Mouse (Mus musculus) CH12.LX (cell line): ENCODE measurements around the gene Mta1. TPM values are rescaled to one million over a fixed set of nuclear protein-coding genes. Genes with fewer than 3 reads are reported as not detected.

Experiments used
- DNase-seq: peaks from one replicate; pipeline ENCODE4 v3.0.0-alpha.2; 2013; ENCODE audit errors: extremely low read depth
- H3K27ac ChIP-seq: 2 replicates; pipeline ENCODE4 v1.5.1; 2012; ENCODE audit warnings: low read depth, mild to moderate bottlenecking, control low read depth, moderate library complexity; ENCODE audit not compliant: insufficient read depth
- H3K27me3 ChIP-seq: replicated peaks from 2 replicates; pipeline ENCODE3; 2012; ENCODE audit warnings: inconsistent platforms
- H3K36me3 ChIP-seq, 2 experiments: replicated peaks in 1 of 2; 2 replicates each; pipeline versions ENCODE3 to v1.6.1; 2012; ENCODE audit warnings: inconsistent platforms in 1 of 2, low read length in 1 of 2, mild to moderate bottlenecking in 1 of 2, mixed read lengths in 1 of 2, moderate library complexity in 1 of 2; ENCODE audit not compliant: control insufficient read depth in 1 of 2, insufficient read depth in 1 of 2
- H3K4me1 ChIP-seq, 2 experiments: 2 replicates each; pipeline ENCODE4 v1.6.1; 2012; ENCODE audit warnings: inconsistent platforms in 1 of 2, moderate library complexity in 1 of 2; ENCODE audit not compliant: insufficient read depth in 2 of 2, control insufficient read depth in 1 of 2
- H3K4me2 ChIP-seq: 2 replicates; pipeline ENCODE4 v1.6.1; 2012; ENCODE audit warnings: low read depth, mild to moderate bottlenecking, control low read depth; ENCODE audit not compliant: poor library complexity, insufficient read depth, severe bottlenecking
- H3K4me3 ChIP-seq, 3 experiments: fragments of 150-350 bp in 1 of 3; sonication (generic) in 1 of 3; replicated peaks in 1 of 3; 2 replicates each; pipeline versions ENCODE3 to v1.5.1; 2011 to 2012; ENCODE audit warnings: low read depth in 2 of 3, low read length in 2 of 3, mild to moderate bottlenecking in 2 of 3, moderate library complexity in 2 of 3, control low read depth in 1 of 3, improper control_type of control experiment in 1 of 3, inconsistent platforms in 1 of 3, mixed read lengths in 1 of 3; ENCODE audit not compliant: poor library complexity in 1 of 3
- H3K79me2 ChIP-seq: replicated peaks from 2 replicates; pipeline ENCODE4 v1.6.1; 2012; ENCODE audit warnings: mild to moderate bottlenecking, moderate library complexity; ENCODE audit not compliant: control insufficient read depth, poor library complexity, insufficient read depth, severe bottlenecking; ENCODE audit errors: extremely low read depth
- H3K9ac ChIP-seq: 2 replicates; pipeline ENCODE4 v1.6.1; 2012; ENCODE audit warnings: low read depth, mild to moderate bottlenecking, control low read depth, moderate library complexity; ENCODE audit not compliant: insufficient read depth
- H3K9me3 ChIP-seq: replicated peaks from 2 replicates; pipeline ENCODE3; 2012; ENCODE audit warnings: low read length, inconsistent platforms, mixed read lengths
- BHLHE40 ChIP-seq: IDR thresholded peaks from 2 replicates; pipeline ENCODE4 v1.6.1; 2011; ENCODE audit warnings: mild to moderate bottlenecking, low read depth, low read length, improper control_type of control experiment
- CHD1 ChIP-seq: IDR thresholded peaks from 2 replicates; pipeline ENCODE4 v1.6.1; 2012; ENCODE audit warnings: low read depth, low read length, improper control_type of control experiment, inconsistent platforms
- CTCF ChIP-seq, 2 experiments: IDR thresholded peaks in 1 of 2; conservative IDR thresholded peaks in 1 of 2; 2 replicates each; pipeline ENCODE4 v1.5.1; 2011 to 2012; ENCODE audit warnings: low read depth in 2 of 2, low read length in 2 of 2, improper control_type of control experiment in 1 of 2, inconsistent platforms in 1 of 2, mild to moderate bottlenecking in 1 of 2, moderate library complexity in 1 of 2
- E2F4 ChIP-seq: IDR thresholded peaks from 2 replicates; pipeline ENCODE4 v1.6.1; 2011; ENCODE audit warnings: low read depth, low read length, improper control_type of control experiment; ENCODE audit not compliant: insufficient replicate concordance
- ELF1 ChIP-seq: IDR thresholded peaks from 2 replicates; pipeline ENCODE4 v1.6.1; 2014; ENCODE audit warnings: low read depth, mild to moderate bottlenecking, inconsistent platforms, low read length, improper control_type of control experiment
- EP300 ChIP-seq: IDR thresholded peaks from 2 replicates; pipeline ENCODE4 v1.6.1; 2011; ENCODE audit warnings: low read length, improper control_type of control experiment
- JUN ChIP-seq: IDR thresholded peaks from 2 replicates; pipeline ENCODE4 v1.6.1; 2011; ENCODE audit warnings: low read depth, mild to moderate bottlenecking, low read length, improper control_type of control experiment, moderate library complexity; ENCODE audit not compliant: insufficient read depth
- KAT2A ChIP-seq: IDR thresholded peaks from 2 replicates; pipeline ENCODE4 v1.6.1; 2012; ENCODE audit warnings: low read length, improper control_type of control experiment, inconsistent platforms; ENCODE audit not compliant: insufficient replicate concordance
- MAX ChIP-seq: IDR thresholded peaks from 2 replicates; pipeline ENCODE4 v1.6.1; 2011; ENCODE audit warnings: low read length, improper control_type of control experiment
- NELFE ChIP-seq: IDR thresholded peaks from 2 replicates; pipeline ENCODE4 v1.6.1; 2011; ENCODE audit warnings: low read depth, low read length, improper control_type of control experiment
- PAX5 ChIP-seq: IDR thresholded peaks from 2 replicates; pipeline ENCODE4 v1.6.1; 2012; ENCODE audit warnings: low read length, inconsistent platforms, mixed read lengths
- POLR2A ChIP-seq: IDR thresholded peaks from 2 replicates; pipeline ENCODE4 v1.6.1; 2011; ENCODE audit warnings: low read depth, mild to moderate bottlenecking, improper control_type of control experiment, low read length
- POLR2AphosphoS2 ChIP-seq: IDR thresholded peaks from 2 replicates; pipeline ENCODE4 v1.6.1; 2011; ENCODE audit warnings: low read depth, low read length, improper control_type of control experiment
- RCOR1 ChIP-seq: conservative IDR thresholded peaks from 2 replicates; pipeline ENCODE4 v1.6.1; 2012; ENCODE audit warnings: low read depth, mild to moderate bottlenecking, inconsistent platforms, low read length, improper control_type of control experiment
- SIN3A ChIP-seq: IDR thresholded peaks from 2 replicates; pipeline ENCODE4 v1.6.1; 2012; ENCODE audit warnings: low read length, improper control_type of control experiment, inconsistent platforms
- TCF12 ChIP-seq: IDR thresholded peaks from 2 replicates; pipeline ENCODE4 v1.6.1; 2014; ENCODE audit warnings: low read depth, mild to moderate bottlenecking, inconsistent platforms, low read length, improper control_type of control experiment
- USF1 ChIP-seq: IDR thresholded peaks from 2 replicates; pipeline ENCODE4 v1.6.1; 2014; ENCODE audit warnings: low read depth, mild to moderate bottlenecking, inconsistent platforms, low read length, improper control_type of control experiment
- dilution Hi-C: fragments of 300-500 bp; cut with MboI; formaldehyde crosslinking; loops from 2 replicates; pipeline ENCODE4 v1.14.3; 2020; ENCODE audit warnings: low sequenced_read_pairs; ENCODE audit not compliant: extremely low pct_unique_long_range_greater_than_20kb, extremely low pct_ligation_motif_present
- in situ Hi-C: fragments of 300-500 bp; cut with MboI; formaldehyde crosslinking; loops from 3 replicates; pipeline ENCODE4 v1.14.3; 2019; ENCODE audit warnings: low sequenced_read_pairs, low pct_ligation_motif_present, low pct_unique_long_range_greater_than_20kb, mixed read lengths
- polyA plus RNA-seq: library from polyadenylated mRNA; unstranded; fragments of >175 nt; gene quantifications from 2 replicates; pipeline ENCODE4 v1.2.1, GENCODE M21; 2012; ENCODE audit warnings: low read depth; ENCODE audit not compliant: insufficient read length
- total RNA-seq, 2 experiments: library from RNA; depleted of rRNA; stranded (reverse); fragments of 300-350 nt in 1 of 2; fragments of >200 nt in 1 of 2; gene quantifications; 2 replicates each; pipeline ENCODE4 v1.2.3; 2012 to 2014

Mta1 gene
- total and polyA plus RNA-seq, 3 experiments = 11.5 to 76.7 (median 39.4) TPM

DNA sequence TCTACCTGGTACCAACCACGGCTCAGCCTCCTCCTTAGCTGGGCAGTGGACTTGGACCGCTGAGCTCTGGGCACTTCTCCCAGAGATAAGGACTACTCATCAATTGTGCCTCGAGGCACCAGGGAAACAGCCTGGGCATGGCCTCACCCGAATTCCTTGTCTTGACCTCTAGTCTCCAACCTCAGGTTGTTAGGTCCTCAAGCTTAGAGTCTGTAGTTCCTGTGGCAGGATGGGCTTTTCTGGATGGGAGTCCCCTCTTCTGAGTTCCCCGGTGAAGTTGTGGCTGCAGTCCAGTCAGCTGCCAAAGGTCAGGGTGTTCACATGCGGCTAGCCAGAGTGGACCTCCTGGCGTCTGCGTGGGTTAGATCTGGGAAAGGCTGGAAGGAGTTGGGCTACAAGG, 53.0 kb downstream of the Mta1 start:
- TF ChIP-seq RCOR1 (no peak), MAX (no peak), ELF1 (no peak), POLR2AphosphoS2 (no peak), BHLHE40 (no peak), NELFE (no peak), USF1 (no peak), EP300 (no peak), PAX5 (no peak), KAT2A (no peak), CTCF (conservative IDR thresholded peaks at IDR 0.05 in 1 of 2, IDR thresholded peaks at IDR 0.05 in 1 of 2; ENCODE audit: low read depth in 2 of 2, low read length in 2 of 2) (no peak)
- TF ChIP-seq, all 38 proteins: peak for 0
- Histone ChIP-seq H3K36me3 (no peaks in the 10 kb centered on the region), H3K27ac (no peak overlapping the region), H3K9me3 (no peaks in the 10 kb centered on the region), H3K4me2 (peak overlapping the region; percentile 74; the same call in 1 of the 2 replicates), H3K9ac (no peak overlapping the region), H3K27me3 (peaks cover 73% of the 10 kb centered on the region), H3K4me3 (no peak overlapping the region), H3K79me2 (no peaks in the 10 kb centered on the region), H3K4me1 (peaks cover 18 to 20% of the 10 kb centered on the region in 2 experiments)
- dilution Hi-C loops (no loop called here), in situ Hi-C loops (loop anchor here (5.0 kb wide), 1 partner anchor 134 kb away; no protein-coding TSS in a partner anchor)
- DNase-seq = no peak

- Histone ChIP-seq H3K27me3 (peaks cover 73% of the 10 kb centered on the region), H3K9ac (peak overlapping the region; percentile 49), H3K4me3 (peak overlapping the region in 2 of 3 experiments; percentile 45 to 80), H3K36me3 (no peaks in the 10 kb centered on the region), H3K27ac (no peak overlapping the region), H3K4me2 (peak overlapping the region; percentile 74), H3K79me2 (no peaks in the 10 kb centered on the region), H3K9me3 (no peaks in the 10 kb centered on the region), H3K4me1 (peaks cover 14 to 15% of the 10 kb centered on the region in 2 experiments)
- in situ Hi-C loops (loop anchor here (5.0 kb wide), 1 partner anchor 134 kb away; no protein-coding TSS in a partner anchor), dilution Hi-C loops (no loop called here)
- peak; percentile 45; the same call in 1 of the 2 replicates for TF ChIP-seq NELFE
- TF ChIP-seq POLR2A = peak; percentile 69
- TF ChIP-seq E2F4 = no peak
- no peak for TF ChIP-seq CHD1
- peak; percentile 33; the same call in 1 of the 2 replicates for TF ChIP-seq ELF1
- DNase-seq = no peak
Measured at GRCm38 (mm10) chr12:113151661-113152271, 53.7 kb downstream of the Mta1 start.

- Histone ChIP-seq H3K79me2 (no peaks in the 10 kb centered on the region), H3K9ac (peak overlapping the region; percentile 49; the same call in 1 of the 2 replicates), H3K36me3 (no peaks in the 10 kb centered on the region), H3K4me2 (peak overlapping the region; percentile 74), H3K27me3 (peaks cover 68% of the 10 kb centered on the region), H3K9me3 (no peaks in the 10 kb centered on the region), H3K27ac (no peak overlapping the region), H3K4me3 (peak overlapping the region in 2 of 3 experiments; percentile 45 to 80), H3K4me1 (peaks cover 14 to 18% of the 10 kb centered on the region in 2 experiments)
- DNase-seq = no peak
- in situ Hi-C loops = loop anchor here (5.0 kb wide), 1 partner anchor 135 kb away; no protein-coding TSS in a partner anchor
- TF ChIP-seq SIN3A (peak; percentile 66; the same call in 1 of the 2 replicates), JUN (no peak), TCF12 (0 out of 2 replicates have a peak, but pooled peaks have one; percentile 7)
- dilution Hi-C loops = no loop called here
Measured at GRCm38 (mm10) chr12:113152272-113152661, 54.2 kb downstream of the Mta1 start.
